Mouse (Mus musculus) stomach, postnatal 0 days (tissue): ENCODE measurements around the gene Rnls. TPM values are rescaled to one million over a fixed set of nuclear protein-coding genes. Genes with fewer than 3 reads are reported as not detected.

ENCODE experiments used
- ATAC-seq: fragments of 200-750 bp; cut with Nextera tagmentation; 2 replicates; pipeline ENCODE4 v1.8.0; 2017; ENCODE audit not compliant: low FRiP score, low TSS enrichment
- DNase-seq: peaks from one replicate; pipeline ENCODE4 v3.0.0-alpha.2; 2016; ENCODE audit warnings: low spot score
- H3K27ac ChIP-seq: fragments of 300-500 bp; sonication (generic); replicated peaks from 2 replicates; pipeline ENCODE4 v1.5.1; 2014; ENCODE audit warnings: mild to moderate bottlenecking, control low read depth
- H3K27me3 ChIP-seq: fragments of 300-500 bp; sonication (generic); 2 replicates; pipeline ENCODE4 v1.6.1; 2014; ENCODE audit warnings: low read length; ENCODE audit not compliant: control insufficient read depth, insufficient read depth
- H3K36me3 ChIP-seq: fragments of 300-500 bp; sonication (generic); 2 replicates; pipeline ENCODE4 v1.6.1; 2014; ENCODE audit warnings: low read length, mixed read lengths; ENCODE audit not compliant: control insufficient read depth, insufficient read depth
- H3K4me1 ChIP-seq: fragments of 300-500 bp; sonication (generic); replicated peaks from 2 replicates; pipeline ENCODE4 v1.6.1; 2014; ENCODE audit warnings: antibody characterized with exemption; ENCODE audit not compliant: control insufficient read depth, insufficient read depth
- H3K4me2 ChIP-seq: fragments of 300-500 bp; sonication (generic); replicated peaks from 2 replicates; pipeline ENCODE4 v1.6.1; 2014; ENCODE audit warnings: low read depth, mild to moderate bottlenecking, control low read depth, moderate library complexity
- H3K4me3 ChIP-seq: fragments of 300-500 bp; sonication (generic); 2 replicates; pipeline ENCODE4 v1.5.1; 2014; ENCODE audit warnings: low read depth, low read length, control low read depth
- H3K9ac ChIP-seq: fragments of 300-500 bp; sonication (generic); 2 replicates; pipeline ENCODE4 v1.6.1; 2014; ENCODE audit warnings: mild to moderate bottlenecking, low read length, control low read depth, mixed read lengths
- H3K9me3 ChIP-seq: fragments of 300-500 bp; sonication (generic); 2 replicates; pipeline ENCODE4 v1.6.1; 2016; ENCODE audit warnings: low read length; ENCODE audit not compliant: control insufficient read depth
- CTCF ChIP-seq: IDR thresholded peaks from 2 replicates; pipeline ENCODE4 v1.5.1; 2016; ENCODE audit warnings: antibody characterized with exemption, low read depth, mild to moderate bottlenecking, moderate library complexity
- EP300 ChIP-seq: optimal IDR thresholded peaks from 2 replicates; pipeline ENCODE3; 2016; ENCODE audit warnings: antibody characterized with exemption
- WGBS: fragments of 180-500 bp; shearing (Covaris S2); extraction: QIAGEN DNeasy Blood & Tissue Kit; methylation state at CpG from one replicate; pipeline ENCODE4 v1.1.7; 2014; 5-methylcytosine and 5-hydroxymethylcytosine counted together
- polyA plus RNA-seq: library from polyadenylated mRNA; unstranded; fragments of >200 nt; fragmentation: Nextera tagmentation; extraction: Ambion mirVana; gene quantifications from 2 replicates; pipeline ENCODE4 v1.2.1, GENCODE M21; 2015

Rnls gene
- polyA plus RNA-seq, 1 experiment from 2014 or later, result 5.2 TPM

GRCm38 (mm10) chr19:33173991-33174390 lies 218.1 kb downstream of the Rnls start:
- no peak for DNase-seq
- Histone ChIP-seq H3K27ac (no peak overlapping the region), H3K27me3 (no peaks in the 10 kb centered on the region), H3K4me1 (no peaks in the 10 kb centered on the region), H3K9ac (no peak overlapping the region), H3K36me3 (no peaks in the 10 kb centered on the region), H3K4me3 (no peak overlapping the region), H3K4me2 (no peak overlapping the region), H3K9me3 (no peaks in the 10 kb centered on the region)
- no peak for ATAC-seq
- TF ChIP-seq CTCF (no peak), EP300 (no peak)

- no peak overlapping the region for H3K27ac ChIP-seq
- DNase-seq (no peak), ATAC-seq (no peak)
- H3K36me3 ChIP-seq, result no peaks in the 10 kb centered on the region
- no peak overlapping the region for H3K4me2 ChIP-seq
- 88% methylated on average over 6 of the region's 6 CpGs for WGBS
- no peak overlapping the region for H3K4me3 ChIP-seq
- TF ChIP-seq CTCF (no peak), EP300 (no peak)
- no peaks in the 10 kb centered on the region for H3K4me1 ChIP-seq
- H3K27me3 ChIP-seq, result no peaks in the 10 kb centered on the region
- H3K9me3 ChIP-seq, result no peaks in the 10 kb centered on the region
- no peak overlapping the region for H3K9ac ChIP-seq
Observed at GRCm38 (mm10) chr19:33169881-33170280, 222.2 kb downstream of the Rnls start.

DNA sequence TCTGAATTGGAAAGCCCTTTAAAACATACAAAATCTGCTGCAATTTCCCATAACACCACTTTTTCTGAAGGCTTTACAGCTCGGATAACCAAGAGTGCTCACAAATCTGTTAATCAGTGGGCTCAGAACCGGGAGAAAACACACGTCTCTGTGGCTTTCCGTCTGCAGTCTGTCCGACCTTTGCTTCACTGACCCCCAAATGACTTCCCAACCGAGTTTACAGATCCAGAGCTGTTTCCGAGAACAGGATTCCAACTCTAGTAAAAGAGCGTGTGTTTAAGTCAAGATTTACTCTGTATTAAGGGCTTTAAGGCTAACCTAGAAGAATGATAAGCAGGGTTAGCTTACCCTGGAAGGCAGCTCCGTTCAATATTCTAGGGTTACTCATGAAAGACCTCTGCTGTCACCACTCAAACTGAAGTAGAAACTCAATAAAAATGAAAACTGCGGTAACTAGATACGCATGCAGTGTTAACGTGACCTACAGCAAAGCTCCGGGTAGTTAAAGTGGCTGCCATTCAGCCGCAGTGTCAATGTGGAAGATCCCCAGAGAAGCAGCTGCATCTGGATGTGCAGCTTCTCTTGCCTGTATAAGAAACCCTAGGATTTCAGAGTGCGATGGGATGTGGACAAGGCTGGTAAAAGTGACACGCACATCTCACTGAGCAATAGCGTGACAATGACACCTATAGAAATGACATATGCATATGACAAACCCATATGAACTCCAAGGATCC lies 224.4 kb downstream of the Rnls start:
- Histone ChIP-seq H3K4me2 (0 out of 2 replicates have a peak overlapping the region, but pooled peaks have one; percentile 5), H3K4me1 (no peaks in the 10 kb centered on the region), H3K4me3 (no peak overlapping the region), H3K9me3 (no peaks in the 10 kb centered on the region), H3K36me3 (no peaks in the 10 kb centered on the region), H3K27ac (no peak overlapping the region), H3K27me3 (no peaks in the 10 kb centered on the region), H3K9ac (no peak overlapping the region)
- WGBS, result 28% methylated on average over 17 of the region's 17 CpGs
- TF ChIP-seq EP300, result no peak
- TF ChIP-seq CTCF, result no peak
- DNase-seq (peak; percentile 29), ATAC-seq (peak; percentile 68; the same call in 1 of the 2 replicates)

GRCm38 (mm10) chr19:33164801-33165200 lies 227.3 kb downstream of the Rnls start:
- H3K4me2 ChIP-seq, result no peak overlapping the region
- H3K9ac ChIP-seq, result no peak overlapping the region
- no peaks in the 10 kb centered on the region for H3K4me1 ChIP-seq
- no peak overlapping the region for H3K27ac ChIP-seq
- DNase-seq (no peak), ATAC-seq (no peak)
- 86% methylated on average over 5 of the region's 5 CpGs for WGBS
- H3K4me3 ChIP-seq, result no peak overlapping the region
- TF ChIP-seq EP300 (no peak), CTCF (no peak)
- H3K36me3 ChIP-seq, result no peaks in the 10 kb centered on the region
- H3K9me3 ChIP-seq, result no peaks in the 10 kb centered on the region
- no peaks in the 10 kb centered on the region for H3K27me3 ChIP-seq

GRCm38 (mm10) chr19:33161903-33162302 lies 230.2 kb downstream of the Rnls start:
- no peak overlapping the region for H3K4me2 ChIP-seq

DNA sequence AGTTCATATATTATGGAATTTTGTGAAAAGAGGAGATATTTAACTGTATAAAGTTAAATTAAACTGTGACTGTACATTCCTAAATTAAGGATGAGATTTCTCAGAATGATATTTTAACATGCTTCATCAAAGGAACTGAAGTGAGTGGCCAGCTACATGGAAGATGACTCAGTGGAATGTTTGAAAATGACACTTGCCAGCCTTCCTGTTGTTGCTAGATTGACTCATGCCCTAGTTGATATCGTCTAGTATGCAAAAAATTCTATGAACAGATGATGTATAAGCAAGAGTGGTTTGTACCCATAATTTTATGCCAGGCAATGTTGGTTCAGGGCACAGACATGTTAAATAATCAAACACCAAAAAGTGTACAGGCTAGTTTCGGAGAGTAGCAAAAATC lies 232.2 kb downstream of the Rnls start:
- 84% methylated on average over 2 of the region's 2 CpGs for WGBS

More at GRCm38 (mm10) chr19:33161903-33162302, 230.2 kb downstream of the Rnls start:
- DNase-seq (no peak), ATAC-seq (no peak)
- 22% methylated on average over 1 of the region's 1 CpGs for WGBS
- Histone ChIP-seq H3K9ac (no peak overlapping the region), H3K4me1 (no peaks in the 10 kb centered on the region), H3K9me3 (no peaks in the 10 kb centered on the region), H3K27ac (no peak overlapping the region), H3K4me3 (no peak overlapping the region), H3K27me3 (no peaks in the 10 kb centered on the region), H3K36me3 (no peaks in the 10 kb centered on the region)
- no peak for TF ChIP-seq CTCF
- TF ChIP-seq EP300, result no peak

More for the DNA sequence above, 232.2 kb downstream of the Rnls start:
- H3K4me3 ChIP-seq, result no peak overlapping the region
- no peak overlapping the region for H3K4me2 ChIP-seq
- H3K27me3 ChIP-seq, result no peaks in the 10 kb centered on the region
- no peaks in the 10 kb centered on the region for H3K4me1 ChIP-seq
- H3K36me3 ChIP-seq, result no peaks in the 10 kb centered on the region
- H3K27ac ChIP-seq, result no peak overlapping the region
- TF ChIP-seq EP300 (no peak), CTCF (no peak)
- no peak overlapping the region for H3K9ac ChIP-seq
- DNase-seq, result no peak
- no peaks in the 10 kb centered on the region for H3K9me3 ChIP-seq
- ATAC-seq, result no peak
